Mouse (Mus musculus) brain, embryonic 14.5 days (tissue): ENCODE measurements around the gene Gria3.

ENCODE experiments used
- CTCF ChIP-seq: fragments of 200-500 bp; IDR thresholded peaks from 2 replicates; pipeline ENCODE4 v1.5.1; 2012; ENCODE audit warnings: inconsistent platforms, mild to moderate bottlenecking, moderate library complexity, borderline replicate concordance; ENCODE audit not compliant: insufficient read depth, insufficient read length; ENCODE audit errors: extremely low read depth
- POLR2A ChIP-seq: fragments of 200-500 bp; IDR thresholded peaks from 2 replicates; pipeline ENCODE4 v1.6.1; 2012; ENCODE audit warnings: mild to moderate bottlenecking, inconsistent platforms, borderline replicate concordance; ENCODE audit not compliant: poor library complexity, insufficient read depth, insufficient read length, severe bottlenecking; ENCODE audit errors: extremely low read depth

GRCm38 (mm10) chrX:41692076-41692475 is 291.4 kb downstream of the Gria3 start:
- TF ChIP-seq CTCF (no peak), POLR2A (no peak)
